Mouse (Mus musculus) layer of hippocampus, postnatal 36 days (tissue): ENCODE data around the gene Cdkn3. TPM values are rescaled to one million over a fixed set of nuclear protein-coding genes. Genes with fewer than 3 reads are reported as not detected.
"Not testable (repeated sequence)": the region's sequence is repeated elsewhere in the genome, so short reads cannot be mapped to it uniquely, and the experiment has no call there.

Experiments
- DNase-seq, 2 experiments: peaks; one replicate each; pipeline ENCODE4 v3.0.0; 2022
- total RNA-seq, 2 experiments: library from RNA; stranded (reverse); gene quantifications; 2 replicates each; pipeline ENCODE4 v1.2.3; 2021

Cdkn3 gene
- total RNA-seq = not detected

GRCm38 (mm10) chr14:46760355-46761029 is at the start of gene Cdkn3:
Cdkn3 (plus strand) TSS chr14:46760541.
- DNase-seq = peak; percentile 78 to 81

- DNase-seq = no peak
Observed at GRCm38 (mm10) chr14:46718483-46718922, 41.8 kb upstream of the Cdkn3 start.

- no peak for DNase-seq
Observed at GRCm38 (mm10) chr14:46722031-46722430, 38.3 kb upstream of the Cdkn3 start.

GRCm38 (mm10) chr14:46723828-46724227 is 36.5 kb upstream of the Cdkn3 start:
- no peak for DNase-seq

GRCm38 (mm10) chr14:46724941-46725340 is 35.4 kb upstream of the Cdkn3 start:
- DNase-seq = no peak

GRCm38 (mm10) chr14:46725743-46726142 is 34.6 kb upstream of the Cdkn3 start:
- DNase-seq = no peak

GRCm38 (mm10) chr14:46734262-46734661 is 26.1 kb upstream of the Cdkn3 start:
- no peak for DNase-seq

- no peak for DNase-seq
Observed at GRCm38 (mm10) chr14:46734761-46735455, 25.4 kb upstream of the Cdkn3 start.

- DNase-seq = no peak
Observed at GRCm38 (mm10) chr14:46736366-46736765, 24.0 kb upstream of the Cdkn3 start.

GRCm38 (mm10) chr14:46737346-46737745 is 23.0 kb upstream of the Cdkn3 start:
- DNase-seq = not testable (repeated sequence)

- no peak for DNase-seq
Observed at GRCm38 (mm10) chr14:46742674-46743073, 17.7 kb upstream of the Cdkn3 start.

GRCm38 (mm10) chr14:46745413-46745812 is 14.9 kb upstream of the Cdkn3 start:
- no peak for DNase-seq

GRCm38 (mm10) chr14:46754371-46754770 is 6.0 kb upstream of the Cdkn3 start:
- DNase-seq = not testable (repeated sequence)

GRCm38 (mm10) chr14:46755851-46756250 is 4.5 kb upstream of the Cdkn3 start:
- DNase-seq = no peak

GRCm38 (mm10) chr14:46757736-46758135 is 2.6 kb upstream of the Cdkn3 start:
- no peak for DNase-seq

- DNase-seq = no peak
Observed at GRCm38 (mm10) chr14:46759970-46760354, 379 bp upstream of the Cdkn3 start.

- DNase-seq = no peak
Observed at GRCm38 (mm10) chr14:46761186-46761585, 845 bp downstream of the Cdkn3 start.

GRCm38 (mm10) chr14:46767116-46767515 is 6.8 kb downstream of the Cdkn3 start:
- peak; percentile 70 to 72 for DNase-seq

GRCm38 (mm10) chr14:46770036-46770435 is 9.7 kb downstream of the Cdkn3 start:
- no peak for DNase-seq

- DNase-seq = no peak
Observed at GRCm38 (mm10) chr14:46778756-46779155, 18.4 kb downstream of the Cdkn3 start.

- DNase-seq = no peak
Observed at GRCm38 (mm10) chr14:46779217-46779616, 18.9 kb downstream of the Cdkn3 start.

GRCm38 (mm10) chr14:46781086-46781485 is 20.7 kb downstream of the Cdkn3 start:
- DNase-seq = no peak

GRCm38 (mm10) chr14:46782187-46782828 is 22.0 kb downstream of the Cdkn3 start:
- DNase-seq = no peak
